Mouse (Mus musculus) adrenal gland, postnatal 25 days (tissue): Measurements from ENCODE around the gene Robo1. TPM values are rescaled to one million over a fixed set of nuclear protein-coding genes. Genes with fewer than 3 reads are reported as not detected.

Experiments
- DNase-seq: peaks from one replicate; pipeline ENCODE4 v3.0.0; 2021; ENCODE audit warnings: mixed read lengths
- total RNA-seq: library from RNA; stranded (reverse); gene quantifications from 2 replicates; pipeline ENCODE4 v1.2.3, GENCODE M21; 2021

Robo1 gene
- total RNA-seq, 1 experiment from 2014 or later = 177 TPM

- DNase-seq = no peak
Measured at GRCm38 (mm10) chr16:72829530-72829929, 521.4 kb downstream of the Robo1 start.

- DNase-seq = no peak
Measured at GRCm38 (mm10) chr16:72830394-72831056, 522.4 kb downstream of the Robo1 start.

DNA sequence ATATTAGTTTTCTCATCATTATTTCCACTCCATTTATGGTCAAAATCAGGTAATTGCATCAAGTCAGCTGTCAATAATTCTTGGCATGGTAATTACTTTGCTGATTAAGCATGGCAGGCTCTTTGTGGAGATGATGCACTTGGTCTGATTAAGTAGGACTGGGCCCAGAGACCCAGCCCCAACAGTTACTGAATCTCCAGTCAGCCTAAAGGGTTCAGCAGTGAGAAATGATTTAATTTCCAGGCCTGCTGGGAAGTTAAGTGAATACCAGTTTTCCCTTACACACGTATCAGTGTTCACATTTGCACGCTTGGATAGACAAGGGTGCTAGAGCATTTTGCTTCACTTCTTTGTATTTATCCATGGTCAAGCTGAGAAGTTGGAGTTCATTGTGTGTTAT is 526.2 kb downstream of the Robo1 start:
- DNase-seq = no peak

- DNase-seq = no peak
Measured at GRCm38 (mm10) chr16:72839031-72839430, 530.9 kb downstream of the Robo1 start.

GRCm38 (mm10) chr16:72841066-72841465 is 533.0 kb downstream of the Robo1 start:
- no peak for DNase-seq

- DNase-seq = no peak
Measured at GRCm38 (mm10) chr16:72854101-72854500, 546.0 kb downstream of the Robo1 start.

- DNase-seq = no peak
Measured at GRCm38 (mm10) chr16:72854809-72855503, 546.9 kb downstream of the Robo1 start.

DNA sequence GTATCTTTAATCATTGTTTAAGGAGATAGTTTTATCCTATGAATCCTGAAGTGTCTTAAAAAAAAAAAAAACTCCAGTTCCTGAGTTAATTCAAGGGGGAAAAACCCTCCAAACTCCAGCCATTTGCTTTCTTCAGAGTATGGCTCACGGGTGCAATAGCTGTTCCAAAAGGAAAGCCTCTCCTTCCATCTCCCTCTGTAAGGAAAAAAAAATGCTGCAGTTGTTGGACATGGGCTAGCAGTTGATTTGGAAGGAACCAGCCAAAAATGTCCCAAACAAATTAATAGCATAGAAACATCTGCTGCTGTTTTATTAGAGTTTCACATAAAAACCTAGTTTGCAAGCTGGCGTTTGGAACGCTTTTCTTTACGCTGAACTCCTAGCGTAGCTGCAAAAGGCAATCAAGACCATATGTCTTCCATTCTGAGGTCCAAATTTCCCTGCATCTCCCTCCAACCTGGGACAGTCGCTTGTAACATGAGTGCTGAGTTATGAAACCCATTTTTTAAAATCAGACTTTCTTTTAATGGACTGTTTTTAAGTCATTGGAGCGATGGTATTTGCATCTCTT is 553.7 kb downstream of the Robo1 start:
- DNase-seq = no peak

GRCm38 (mm10) chr16:72866011-72866410 is 557.9 kb downstream of the Robo1 start:
- DNase-seq = no peak

- no peak for DNase-seq
Measured at GRCm38 (mm10) chr16:72874934-72875732, 567.0 kb downstream of the Robo1 start.

GRCm38 (mm10) chr16:72888108-72888507 is 580.0 kb downstream of the Robo1 start:
- peak; percentile 12 for DNase-seq

DNA sequence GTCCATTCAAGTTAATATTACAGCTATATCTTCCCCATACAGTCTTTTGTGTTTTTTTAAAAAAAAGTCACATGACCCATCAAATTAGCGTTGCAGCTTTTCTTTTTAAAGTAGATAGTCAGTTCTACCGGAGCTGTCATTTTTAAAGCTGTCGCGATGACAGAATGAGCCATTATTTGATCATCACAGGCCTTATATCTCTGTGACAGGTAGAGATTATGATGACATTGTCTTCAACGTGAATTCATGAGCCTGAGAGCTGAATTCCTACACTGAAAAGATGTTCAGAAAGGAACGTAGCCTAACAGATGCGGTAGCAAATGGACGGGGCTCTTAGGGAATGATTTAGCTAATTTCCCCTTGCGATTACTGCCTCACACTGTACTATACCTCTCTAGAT is 581.3 kb downstream of the Robo1 start:
- DNase-seq = no peak

- no peak for DNase-seq
Measured at GRCm38 (mm10) chr16:72897125-72897524, 589.0 kb downstream of the Robo1 start.

- no peak for DNase-seq
Measured at GRCm38 (mm10) chr16:72908895-72909294, 600.8 kb downstream of the Robo1 start.

- DNase-seq = peak; percentile 81
Measured at GRCm38 (mm10) chr16:72913134-72913533, 605.0 kb downstream of the Robo1 start.

- no peak for DNase-seq
Measured at GRCm38 (mm10) chr16:72914068-72914630, 606.0 kb downstream of the Robo1 start.

GRCm38 (mm10) chr16:72920013-72920412 is 611.9 kb downstream of the Robo1 start:
- no peak for DNase-seq

GRCm38 (mm10) chr16:72924423-72925224 is 616.5 kb downstream of the Robo1 start:
- peak; percentile 73 for DNase-seq

DNA sequence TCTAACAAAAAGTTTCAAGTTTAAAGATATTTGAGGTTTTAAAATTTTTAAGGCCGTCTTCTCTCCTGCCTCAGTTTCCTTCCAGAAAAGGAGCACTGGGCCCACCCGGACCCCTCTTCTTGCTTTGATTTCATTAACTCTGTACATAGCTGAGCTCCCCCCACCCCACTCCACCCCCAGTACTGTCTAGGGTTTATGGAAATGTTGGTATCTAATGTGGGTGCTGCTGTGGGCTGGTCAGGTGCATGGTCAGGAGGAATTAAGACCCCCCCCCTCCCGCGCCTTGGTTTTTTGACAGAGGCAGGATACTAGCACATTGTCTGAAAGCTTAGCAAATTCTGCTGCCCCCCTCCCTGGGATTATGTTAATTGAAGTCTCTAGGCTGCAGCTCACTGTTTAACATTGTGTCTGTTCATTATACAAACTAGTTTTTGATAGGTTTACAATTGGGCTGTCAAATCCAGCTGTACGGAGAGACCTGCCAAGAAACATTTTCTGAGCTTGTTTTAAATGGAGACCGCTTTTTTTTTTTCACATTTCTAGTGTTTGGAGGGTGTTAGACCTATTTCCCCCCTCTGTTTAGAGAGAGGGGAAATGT is 620.5 kb downstream of the Robo1 start:
- DNase-seq = no peak

- no peak for DNase-seq
Measured at GRCm38 (mm10) chr16:72930871-72931270, 622.8 kb downstream of the Robo1 start.

- DNase-seq = no peak
Measured at GRCm38 (mm10) chr16:72934908-72935307, 626.8 kb downstream of the Robo1 start.
